Mouse (Mus musculus): ENCODE measurements at regions not wholly inside any gene's neighbourhood (a gene's known extent, or its start where the extent isn't known, plus 50 kb on each side); places are given as distances from the start of the nearest gene placed in this dataset.

GRCm38 (mm10) chr1:145138452-145139266 is 363.4 kb upstream of the Rgs18 start:
- no peak for TF ChIP-seq CTCF (IDR thresholded peaks at IDR 0.05)
- no peak for TF ChIP-seq EP300 (IDR thresholded peaks at IDR 0.05; ENCODE audit: insufficient read depth, low read depth, low read length)
